Mouse (Mus musculus) liver, embryonic 14 days (tissue): ENCODE data around the gene Mettl21c. TPM values are rescaled to one million over a fixed set of nuclear protein-coding genes. Genes with fewer than 3 reads are reported as not detected.

Experiments
- polyA plus RNA-seq: library from polyadenylated mRNA; depleted of rRNA; stranded (reverse); fragments of >200 nt; gene quantifications from 2 replicates; pipeline ENCODE4 v1.2.3, GENCODE M21; 2012; rRNA removed

Mettl21c gene
- 0.02 and 0.03 TPM in 2 replicates for polyA plus RNA-seq

DNA sequence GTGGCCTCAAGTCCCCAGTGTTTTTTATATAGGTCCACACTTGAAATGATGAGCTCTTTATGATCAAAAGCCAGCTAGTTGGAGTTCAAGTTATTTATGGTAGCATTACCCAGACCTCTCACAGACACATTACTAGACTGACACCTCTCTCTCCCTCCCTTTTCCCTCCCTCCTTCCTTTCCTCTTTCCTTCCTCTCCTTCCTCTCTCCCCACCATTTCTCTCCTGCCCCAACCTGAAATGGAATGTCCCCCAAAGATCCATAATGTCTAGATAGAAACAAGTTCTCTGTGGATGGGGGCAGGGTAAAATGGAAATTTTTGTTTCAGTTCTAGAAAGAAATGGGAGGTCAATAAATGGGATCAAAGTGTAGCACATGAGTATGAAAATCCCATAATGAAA is at the start of gene Mettl21c:
Gene Mettl21c, minus strand, starts transcription at position 101 of the 400 bp plus-strand sequence.

GRCm38 (mm10) chr1:44061836-44062235 is 42.0 kb upstream of the Mettl21c start, which contains the start of gene Gm8251:
Gene Gm8251, minus strand, starts transcription at chr1:44061936.

Other genes starting within 250 kb of the Mettl21c start
- gene Uxs1, start 192.2 kb downstream of the Mettl21c start, polyA plus RNA-seq = 10.0 and 11.3 TPM in 2 replicates
- gene Tpp2, start 86.4 kb downstream of the Mettl21c start, polyA plus RNA-seq = 11.3 and 11.9 TPM in 2 replicates
- 0.35 and 0.41 TPM in 2 replicates for gene Gm8251, start 41.9 kb upstream of the Mettl21c start, polyA plus RNA-seq
- 22.9 and 25.3 TPM in 2 replicates for gene Tex30, start 82.4 kb upstream of the Mettl21c start, polyA plus RNA-seq
- 10.0 and 11.7 TPM in 2 replicates for gene Kdelc1, start 98.8 kb upstream of the Mettl21c start, polyA plus RNA-seq
- gene Bivm, start 98.9 kb upstream of the Mettl21c start, polyA plus RNA-seq = 2.3 and 2.6 TPM in 2 replicates
- 4.7 and 5.1 TPM in 2 replicates for gene Ercc5, start 127.7 kb upstream of the Mettl21c start, polyA plus RNA-seq
- gene Mettl21e, start 198.9 kb upstream of the Mettl21c start, polyA plus RNA-seq = not detected in 2 replicates